Mouse (Mus musculus) mouse embryonic stem cell (cell line): ENCODE data around the gene Rreb1.

Source experiments
- in situ Hi-C, 2 experiments: fragments of 300-500 bp; cut with MboI; formaldehyde crosslinking; loops; 1 replicate in 1 of 2; 3 replicates in 1 of 2; pipeline ENCODE4 v1.14.3; 2019 to 2020; ENCODE audit warnings: low sequenced_read_pairs in 2 of 2, low pct_unique_long_range_greater_than_20kb in 1 of 2, mixed read lengths in 1 of 2; ENCODE audit not compliant: unreplicated experiment in 1 of 2

The Rreb1 gene

GRCm38 (mm10) chr13:37777351-37778146, 651 bp upstream of the Rreb1 start:
- in situ Hi-C loops: no loop called here

- in situ Hi-C loops: no loop called here
These were observed 513 bp downstream of the Rreb1 start for GRCm38 (mm10) chr13:37778594-37779231.

- in situ Hi-C loops: no loop called here
These were observed 1.1 kb downstream of the Rreb1 start for GRCm38 (mm10) chr13:37779251-37779667.

- in situ Hi-C loops: no loop called here
These were observed 3.4 kb downstream of the Rreb1 start for GRCm38 (mm10) chr13:37781557-37781956.

GRCm38 (mm10) chr13:37782144-37782543, 3.9 kb downstream of the Rreb1 start:
- in situ Hi-C loops: no loop called here

- in situ Hi-C loops: no loop called here
These were observed 5.5 kb downstream of the Rreb1 start for GRCm38 (mm10) chr13:37783676-37784075.

- in situ Hi-C loops: no loop called here
These were observed 6.0 kb downstream of the Rreb1 start for GRCm38 (mm10) chr13:37784226-37784625.

- in situ Hi-C loops: no loop called here
These were observed 14.6 kb downstream of the Rreb1 start for GRCm38 (mm10) chr13:37792739-37793336.

- in situ Hi-C loops: no loop called here
These were observed 20.6 kb downstream of the Rreb1 start for GRCm38 (mm10) chr13:37798811-37799210.

- in situ Hi-C loops: no loop called here
These were observed 21.2 kb downstream of the Rreb1 start for GRCm38 (mm10) chr13:37799413-37799812.

- in situ Hi-C loops: loop anchor here in 1 of 2 experiments (25.0 kb wide), 1 partner anchor 1064 kb away; the partner anchor contains the start of gene Nrn1
These were observed 23.2 kb downstream of the Rreb1 start for GRCm38 (mm10) chr13:37801101-37802075.

GRCm38 (mm10) chr13:37802246-37803003, 24.2 kb downstream of the Rreb1 start:
- in situ Hi-C loops: loop anchor here in 1 of 2 experiments (25.0 kb wide), 1 partner anchor 1065 kb away; the partner anchor contains the start of gene Nrn1

- in situ Hi-C loops: loop anchor here in 1 of 2 experiments (25.0 kb wide), 1 partner anchor 1066 kb away; the partner anchor contains the start of gene Nrn1
These were observed 25.0 kb downstream of the Rreb1 start for GRCm38 (mm10) chr13:37803244-37803643.

- in situ Hi-C loops: loop anchor here in 1 of 2 experiments (25.0 kb wide), 1 partner anchor 1067 kb away; the partner anchor contains the start of gene Nrn1
These were observed 25.8 kb downstream of the Rreb1 start for GRCm38 (mm10) chr13:37804023-37804422.

- in situ Hi-C loops: loop anchor here in 1 of 2 experiments (25.0 kb wide), 1 partner anchor 1078 kb away; the partner anchor contains the start of gene Nrn1
These were observed 36.8 kb downstream of the Rreb1 start for GRCm38 (mm10) chr13:37815001-37815400.

GRCm38 (mm10) chr13:37816736-37817135, 38.5 kb downstream of the Rreb1 start:
- in situ Hi-C loops: loop anchor here in 1 of 2 experiments (25.0 kb wide), 1 partner anchor 1079 kb away; the partner anchor contains the start of gene Nrn1

GRCm38 (mm10) chr13:37821413-37821812, 43.2 kb downstream of the Rreb1 start:
- in situ Hi-C loops: loop anchor here in 1 of 2 experiments (25.0 kb wide), 1 partner anchor 1084 kb away; the partner anchor contains the start of gene Nrn1
